9 mouse cellular contexts compared by ENCODE assay signal in the genomic region with DNA sequence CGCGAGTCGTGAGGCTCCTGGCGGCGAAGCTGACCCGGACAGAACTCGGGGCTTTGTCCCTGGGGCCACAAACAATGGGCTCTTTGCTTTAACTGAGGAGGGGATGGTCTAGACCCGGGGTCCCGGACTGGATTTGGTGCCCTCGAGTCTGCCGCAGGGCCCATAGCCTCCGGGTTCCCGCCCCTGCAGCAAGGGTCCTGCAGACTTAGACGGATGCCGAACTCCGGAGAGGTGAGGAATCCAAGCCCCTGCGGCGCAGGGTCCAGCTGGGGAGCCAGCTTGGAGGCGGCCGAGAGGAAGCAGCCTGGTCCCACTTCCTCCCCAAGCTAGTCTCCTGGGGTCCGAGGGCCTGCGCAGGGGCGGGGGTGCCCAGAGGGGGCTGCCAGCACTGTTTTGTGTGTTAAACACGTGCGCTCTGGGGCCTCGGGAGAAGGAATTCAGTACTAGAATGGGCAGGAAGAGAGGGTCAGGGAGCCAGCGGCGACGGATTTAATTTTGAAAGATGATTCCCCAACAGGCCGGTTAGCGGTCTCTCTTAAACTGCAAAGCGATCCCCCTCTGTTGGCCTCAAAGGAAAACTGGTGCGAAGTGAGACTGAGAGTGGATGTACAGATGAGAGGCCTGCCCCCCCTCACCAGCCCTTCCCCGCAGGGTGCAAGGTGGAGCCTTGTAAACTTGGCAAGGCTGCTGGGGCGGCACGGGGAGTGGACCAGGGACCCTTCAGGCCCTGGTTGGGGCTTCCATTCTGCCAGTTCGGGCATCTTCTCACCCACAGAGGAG. TPM values are rescaled to one million over a fixed set of nuclear protein-coding genes. Genes with fewer than 3 reads are reported as not detected.
A peak's percentile ranks its signal among the peaks of the same experiment; 100 is the strongest.
DNase-seq lines count a peak whose midpoint lies in the region; ATAC-seq and TF ChIP-seq lines count a peak whose summit lies in the region.
"Had no signal": no experiment of that assay in that cellular context is flagged by ENCODE, and none has a peak within 500 bp of the region (broad histone marks: within the 10 kb centered on the region; RNA-seq: fewer than 3 reads in every experiment).

No protein-coding gene starts in this region.

- no peak; the same call in 1 of the 2 replicates for ATAC-seq in heart, embryonic 16.5 days (replicated peaks; ENCODE audit: extremely low read depth, insufficient read depth, low FRiP score)
- ATAC-seq in stomach, embryonic 16.5 days (ENCODE audit: insufficient read depth, low FRiP score) = no peak
- ATAC-seq in erythroid progenitor cell, adult 5-6 weeks (replicated peaks; ENCODE audit: low FRiP score, poor library complexity, severe bottlenecking) = no peak

- TF ChIP-seq POLR2A in lung, adult 2 months (IDR thresholded peaks at IDR 0.05; ENCODE audit: borderline replicate concordance, extremely low read depth, low read depth, low read length) = no peak; the same call in 1 of the 2 replicates

- H3K27me3 ChIP-seq in heart, embryonic 16.5 days (ENCODE audit: control insufficient read depth, insufficient read depth, low read length) = peaks cover 49% of the 10 kb centered on the region
- H3K27me3 ChIP-seq in stomach, embryonic 16.5 days (ENCODE audit: control insufficient read depth, insufficient read depth, low read length) = peaks cover 50% of the 10 kb centered on the region

- H3K4me2 ChIP-seq in heart, embryonic 16.5 days (ENCODE audit: low read depth, low read length) = peak overlapping the region; percentile 76
- peak overlapping the region; percentile 80 for H3K4me2 ChIP-seq in stomach, embryonic 16.5 days (ENCODE audit: low read depth, low read length)

- H3K4me3 ChIP-seq in heart, embryonic 16.5 days (ENCODE audit: low read length) = peak overlapping the region; percentile 56
- peak overlapping the region; percentile 70 for H3K4me3 ChIP-seq in lung, adult 2 months (replicated peaks; ENCODE audit: extremely low read depth, low read depth, low read length)
- peak overlapping the region; percentile 53 for H3K4me3 ChIP-seq in stomach, embryonic 16.5 days (replicated peaks; ENCODE audit: low read length)

- H3K27ac ChIP-seq in heart, embryonic 16.5 days (ENCODE audit: low read length) = no peak overlapping the region
- H3K27ac ChIP-seq in stomach, embryonic 16.5 days (ENCODE audit: low read length) = no peak overlapping the region
- H3K27ac ChIP-seq: macrophage had no signal

- H3K36me3 ChIP-seq in heart, embryonic 16.5 days (ENCODE audit: control insufficient read depth, insufficient read depth) = no peaks in the 10 kb centered on the region
- no peaks in the 10 kb centered on the region for H3K36me3 ChIP-seq in stomach, embryonic 16.5 days (ENCODE audit: control insufficient read depth, insufficient read depth, low read length)

- no peaks in the 10 kb centered on the region for H3K9me3 ChIP-seq in heart, embryonic 16.5 days (replicated peaks; ENCODE audit: control insufficient read depth, low read length)
- no peaks in the 10 kb centered on the region for H3K9me3 ChIP-seq in stomach, embryonic 16.5 days (replicated peaks; ENCODE audit: control insufficient read depth, low read length)

- peak; percentile 26 for DNase-seq in left cerebral cortex, postnatal 4 days
- DNase-seq in left cerebral cortex, adult 11 months (ENCODE audit: low spot score) = no peak
- no peak for DNase-seq in lung, adult 2 months
- no peak for DNase-seq in layer of hippocampus, adult 18-20 months (ENCODE audit: low spot score in 2 of 2)
- DNase-seq in layer of hippocampus, adult 9-11 months = no peak

- intact Hi-C loops in left cerebral cortex, postnatal 4 days (cut with DNase I) = no loop called here

- peaks cover 13% of the 10 kb centered on the region for H3K4me1 ChIP-seq in heart, embryonic 16.5 days (ENCODE audit: control insufficient read depth, insufficient read depth, low read length)
- H3K4me1 ChIP-seq in lung, adult 2 months (ENCODE audit: control insufficient read depth, insufficient read depth, low read length) = peaks cover 3% of the 10 kb centered on the region; the same call in 1 of the 2 replicates
- peaks cover 11% of the 10 kb centered on the region for H3K4me1 ChIP-seq in stomach, embryonic 16.5 days (ENCODE audit: control insufficient read depth, insufficient read depth, low read length)

- H3K9ac ChIP-seq in heart, embryonic 16.5 days (ENCODE audit: low read length) = peak overlapping the region; percentile 52
- H3K9ac ChIP-seq in stomach, embryonic 16.5 days (ENCODE audit: low read length) = peak overlapping the region; percentile 57

- no peak for TF ChIP-seq CTCF in lung, adult 2 months (IDR thresholded peaks at IDR 0.05; ENCODE audit: insufficient read depth, low read length)

- WGBS in heart, embryonic 16.5 days = 2% methylated on average over 37 of the region's 37 CpGs
- WGBS in lung, adult 2 months = 1% methylated on average over 37 of the region's 37 CpGs
- 1% methylated on average over 37 of the region's 37 CpGs for WGBS in stomach, embryonic 16.5 days

RNA-seq across cellular contexts. Expression of a gene that starts 0.8 kb away (rescaled TPM):
- total RNA-seq in left cerebral cortex, postnatal 4 days (2021) = 10 to 100 TPM; 10.4 to 13.7 TPM
- 33.8 and 38.8 TPM in 2 replicates for polyA plus RNA-seq in heart, embryonic 16.5 days (2015; fragmentation: Nextera tagmentation; extraction: Ambion mirVana)
- polyA plus RNA-seq in lung, adult 2 months (2012; rRNA removed) = 68.6 and 83.1 TPM in 2 replicates
- polyA plus RNA-seq in stomach, embryonic 16.5 days (2015; fragmentation: Nextera tagmentation; extraction: Ambion mirVana) = 25.2 and 25.6 TPM in 2 replicates
- 1 to 10 TPM; 2.8 to 7.3 TPM for total RNA-seq in layer of hippocampus, adult 18-20 months (2021)
- not detected in 2 replicates for total RNA-seq in erythroid progenitor cell, adult 5-6 weeks (2015; ENCODE audit: low replicate concordance)
- total RNA-seq in erythroid progenitor cell, adult 5-6 weeks (2017; ENCODE audit: low replicate concordance) = not detected in 2 replicates
- polyA plus RNA-seq: macrophage had no signal

RNA-seq across cellular contexts. Expression of a gene that starts 10.9 kb away (rescaled TPM):
- total RNA-seq in left cerebral cortex, postnatal 4 days (2021) = 100 to 1,000 TPM; 119 to 121 TPM
- 143 and 147 TPM in 2 replicates for polyA plus RNA-seq in heart, embryonic 16.5 days (2015; fragmentation: Nextera tagmentation; extraction: Ambion mirVana)
- polyA plus RNA-seq in lung, adult 2 months (2012; rRNA removed) = 223 and 276 TPM in 2 replicates
- 122 and 126 TPM in 2 replicates for polyA plus RNA-seq in stomach, embryonic 16.5 days (2015; fragmentation: Nextera tagmentation; extraction: Ambion mirVana)
- 100 to 1,000 TPM; 196 to 199 TPM for total RNA-seq in layer of hippocampus, adult 18-20 months (2021)
- total RNA-seq in erythroid progenitor cell, adult 5-6 weeks (2015; ENCODE audit: low replicate concordance) = 101 and 141 TPM in 2 replicates
- total RNA-seq in erythroid progenitor cell, adult 5-6 weeks (2017; ENCODE audit: low replicate concordance) = 113 and 126 TPM in 2 replicates

RNA-seq across cellular contexts. Expression of a gene that starts 29.2 kb away (rescaled TPM):
- 10 to 100 TPM; 27.0 to 30.4 TPM for total RNA-seq in left cerebral cortex, postnatal 4 days (2021)
- polyA plus RNA-seq in heart, embryonic 16.5 days (2015; fragmentation: Nextera tagmentation; extraction: Ambion mirVana) = 23.5 and 24.4 TPM in 2 replicates
- polyA plus RNA-seq in lung, adult 2 months (2012; rRNA removed) = 20.2 and 20.3 TPM in 2 replicates
- 35.8 and 38.6 TPM in 2 replicates for polyA plus RNA-seq in stomach, embryonic 16.5 days (2015; fragmentation: Nextera tagmentation; extraction: Ambion mirVana)
- 10 to 100 TPM; 30.0 to 35.8 TPM for total RNA-seq in layer of hippocampus, adult 18-20 months (2021)
- 13.0 and 17.7 TPM in 2 replicates for total RNA-seq in erythroid progenitor cell, adult 5-6 weeks (2015; ENCODE audit: low replicate concordance)
- 3.2 and 9.4 TPM in 2 replicates for total RNA-seq in erythroid progenitor cell, adult 5-6 weeks (2017; ENCODE audit: low replicate concordance)

RNA-seq across cellular contexts. Expression of a gene that starts 31.3 kb away (rescaled TPM):
- 1 to 10 TPM; 3.7 to 4.3 TPM for total RNA-seq in left cerebral cortex, postnatal 4 days (2021)
- polyA plus RNA-seq in heart, embryonic 16.5 days (2015; fragmentation: Nextera tagmentation; extraction: Ambion mirVana) = 0.20 and 0.31 TPM in 2 replicates
- 9.9 and 10.0 TPM in 2 replicates for polyA plus RNA-seq in lung, adult 2 months (2012; rRNA removed)
- 0.96 and 1.6 TPM in 2 replicates for polyA plus RNA-seq in stomach, embryonic 16.5 days (2015; fragmentation: Nextera tagmentation; extraction: Ambion mirVana)
- 1 to 10 TPM; 1.9 to 2.5 TPM for total RNA-seq in layer of hippocampus, adult 18-20 months (2021)
- total RNA-seq in erythroid progenitor cell, adult 5-6 weeks (2015; ENCODE audit: low replicate concordance) = not detected in 2 replicates
- total RNA-seq in erythroid progenitor cell, adult 5-6 weeks (2017; ENCODE audit: low replicate concordance) = not detected in 2 replicates
- polyA plus RNA-seq: macrophage had no signal
